Mouse (Mus musculus) embryonic facial prominence, embryonic 10.5 days (tissue): Measurements from ENCODE around the gene C2cd4d. TPM values are rescaled to one million over a fixed set of nuclear protein-coding genes. Genes with fewer than 3 reads are reported as not detected.

Experiments
- DNase-seq: peaks from one replicate; pipeline ENCODE4 v3.0.0-alpha.2; 2017; ENCODE audit warnings: low spot score
- H3K27ac ChIP-seq: fragments of 300-500 bp; sonication (generic); replicated peaks from 2 replicates; pipeline ENCODE4 v1.5.1; 2016; ENCODE audit warnings: mild to moderate bottlenecking
- H3K27me3 ChIP-seq: fragments of 300-500 bp; sonication (generic); replicated peaks from 2 replicates; pipeline ENCODE4 v1.6.1; 2016; ENCODE audit warnings: low read depth, mild to moderate bottlenecking; ENCODE audit not compliant: poor library complexity, severe bottlenecking
- H3K36me3 ChIP-seq: fragments of 300-500 bp; sonication (generic); replicated peaks from 2 replicates; pipeline ENCODE4 v1.6.1; 2016; ENCODE audit warnings: mild to moderate bottlenecking, moderate library complexity
- H3K4me1 ChIP-seq: fragments of 300-500 bp; sonication (generic); 2 replicates; pipeline ENCODE4 v1.6.1; 2016
- H3K4me3 ChIP-seq: fragments of 300-500 bp; sonication (generic); 2 replicates; pipeline ENCODE4 v1.5.1; 2016; ENCODE audit warnings: mild to moderate bottlenecking, moderate library complexity
- H3K9me3 ChIP-seq: fragments of 300-500 bp; sonication (generic); 2 replicates; pipeline ENCODE4 v1.6.1; 2016; ENCODE audit warnings: mild to moderate bottlenecking
- WGBS: fragments of 180-500 bp; shearing (Covaris S2); methylation state at CpG from one replicate; pipeline ENCODE4 v1.1.7; 2016; 5-methylcytosine and 5-hydroxymethylcytosine counted together
- polyA plus RNA-seq: library from polyadenylated mRNA; unstranded; fragments of >200 nt; fragmentation: Nextera tagmentation; extraction: Ambion mirVana; gene quantifications from 2 replicates; pipeline ENCODE4 v1.2.1, GENCODE M21; 2016

C2cd4d gene
- polyA plus RNA-seq, 1 experiment from 2014 or later, result 0.30 TPM

DNA sequence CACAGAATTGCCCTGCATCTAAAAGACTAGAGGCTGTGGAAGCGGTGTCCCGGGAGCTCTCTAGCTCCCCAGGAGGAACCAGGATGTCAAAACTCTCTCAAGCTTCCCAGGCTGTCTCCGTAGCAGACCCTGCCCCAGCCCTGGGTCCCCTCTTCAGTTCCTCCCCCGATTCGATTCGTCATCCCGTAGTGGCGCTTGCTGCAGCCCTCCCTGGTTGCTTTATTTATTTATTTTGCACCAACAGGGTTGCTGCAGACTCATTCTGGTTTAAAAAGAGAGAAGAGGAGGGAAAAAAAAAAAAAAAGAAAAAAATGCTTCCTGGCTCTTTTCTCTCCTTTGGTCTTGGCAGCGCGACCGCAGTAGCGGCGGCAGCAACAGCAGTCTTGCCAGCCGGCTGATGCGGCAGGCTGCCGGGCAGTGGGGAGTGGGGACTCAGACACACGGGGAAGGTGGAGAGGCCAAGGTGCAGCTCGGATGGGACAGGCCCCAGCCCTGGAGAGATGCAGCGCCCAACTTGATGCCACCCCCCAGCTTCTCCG, 36.8 kb downstream of the C2cd4d start:
- peak; percentile 54 for DNase-seq
- H3K4me3 ChIP-seq, result peak overlapping the region; percentile 48
- H3K27ac ChIP-seq, result no peak overlapping the region; the same call in 1 of the 2 replicates
- peaks cover 79% of the 10 kb centered on the region for H3K27me3 ChIP-seq
- H3K9me3 ChIP-seq, result no peaks in the 10 kb centered on the region
- no peaks in the 10 kb centered on the region for H3K36me3 ChIP-seq
- H3K4me1 ChIP-seq, result peaks cover 38% of the 10 kb centered on the region
- 2% methylated on average over 20 of the region's 20 CpGs for WGBS

DNA sequence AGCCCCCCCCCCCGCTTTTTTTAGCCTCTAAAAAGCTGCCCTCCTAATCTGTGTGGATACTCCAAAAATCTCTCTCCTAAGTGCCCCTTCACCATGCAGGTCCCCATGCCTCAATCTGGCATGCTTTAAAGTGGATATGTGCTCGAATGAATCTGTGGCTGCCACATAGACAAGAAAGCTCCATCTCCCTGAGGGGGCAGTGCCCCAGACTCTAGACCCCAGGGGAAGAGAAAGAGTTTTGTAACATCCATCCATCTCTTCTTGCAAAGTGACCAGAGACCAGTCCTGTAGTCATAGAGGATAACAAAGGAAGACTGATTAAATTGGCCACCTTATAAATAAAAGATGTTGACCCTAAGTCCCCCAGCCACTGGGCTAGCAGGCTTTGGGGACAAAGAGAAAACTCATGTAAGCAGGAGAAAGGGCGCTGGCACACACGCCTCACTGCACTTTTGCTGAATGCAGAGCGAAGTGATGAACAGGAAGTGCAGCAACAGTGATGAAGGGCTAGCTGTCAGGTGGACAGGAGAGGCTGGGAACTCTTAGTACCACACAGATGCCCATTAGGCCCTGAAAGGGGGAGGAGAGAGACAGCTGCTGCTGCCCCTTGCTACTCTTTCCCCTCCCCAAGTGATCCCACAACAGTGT, 37.5 kb downstream of the C2cd4d start:
- DNase-seq, result no peak
- Histone ChIP-seq H3K4me1 (peaks cover 46% of the 10 kb centered on the region), H3K27ac (no peak overlapping the region; the same call in 1 of the 2 replicates), H3K27me3 (peaks cover 87% of the 10 kb centered on the region), H3K9me3 (no peaks in the 10 kb centered on the region), H3K4me3 (peak overlapping the region; percentile 48), H3K36me3 (no peaks in the 10 kb centered on the region)
- 37% methylated on average over 5 of the region's 5 CpGs for WGBS

GRCm38 (mm10) chr3:94402451-94402850, 40.2 kb downstream of the C2cd4d start:
- Histone ChIP-seq H3K4me1 (peaks cover 53% of the 10 kb centered on the region), H3K9me3 (no peaks in the 10 kb centered on the region), H3K27me3 (peaks cover 80% of the 10 kb centered on the region), H3K27ac (no peak overlapping the region; the same call in 1 of the 2 replicates), H3K36me3 (no peaks in the 10 kb centered on the region), H3K4me3 (no peak overlapping the region)
- no peak for DNase-seq
- 65% methylated on average over 8 of the region's 8 CpGs for WGBS

DNA sequence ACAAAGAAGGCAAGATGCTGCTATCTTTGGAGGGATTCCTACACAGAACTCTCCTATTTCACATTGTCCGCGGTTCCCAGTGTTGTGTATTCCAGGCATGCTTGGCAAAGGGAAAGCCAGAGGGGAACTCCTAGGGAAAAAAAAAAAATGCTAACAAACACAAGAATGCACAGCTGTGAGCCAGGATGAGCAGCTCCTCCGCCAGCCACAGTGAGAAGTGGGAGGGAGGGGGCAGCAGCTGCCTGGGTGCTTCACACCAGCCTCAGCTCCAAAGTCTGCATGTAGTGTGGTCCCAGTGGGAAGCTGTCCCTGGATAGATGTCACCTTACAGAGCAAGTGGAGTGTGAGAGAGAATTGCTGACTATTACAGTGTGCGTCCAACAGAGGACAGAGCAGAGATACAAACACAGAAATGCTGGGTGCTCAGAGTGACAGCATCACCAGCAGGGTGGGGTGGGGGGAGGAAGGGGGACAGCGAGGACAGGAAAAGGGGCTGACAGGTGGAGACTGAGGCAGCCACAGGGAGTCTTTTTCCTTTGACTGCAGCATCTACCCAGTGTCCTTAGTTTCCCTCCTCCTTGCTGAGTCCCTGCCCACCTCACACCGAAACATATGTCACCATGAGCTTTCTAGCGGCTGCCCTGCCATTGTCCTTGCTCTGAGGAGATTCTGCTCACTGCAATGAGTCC, 42.3 kb downstream of the C2cd4d start:
- no peak overlapping the region for H3K27ac ChIP-seq
- DNase-seq, result no peak
- H3K4me3 ChIP-seq, result no peak overlapping the region
- H3K27me3 ChIP-seq, result peaks cover 60% of the 10 kb centered on the region
- WGBS, result 29% methylated on average over 7 of the region's 7 CpGs
- H3K36me3 ChIP-seq, result no peaks in the 10 kb centered on the region
- no peaks in the 10 kb centered on the region for H3K9me3 ChIP-seq
- peaks cover 44% of the 10 kb centered on the region for H3K4me1 ChIP-seq

GRCm38 (mm10) chr3:94405561-94405960, 43.3 kb downstream of the C2cd4d start:
- Histone ChIP-seq H3K4me3 (no peak overlapping the region), H3K4me1 (peaks cover 34% of the 10 kb centered on the region), H3K27me3 (peaks cover 49% of the 10 kb centered on the region), H3K36me3 (no peaks in the 10 kb centered on the region), H3K9me3 (no peaks in the 10 kb centered on the region), H3K27ac (no peak overlapping the region)
- no peak for DNase-seq
- 71% methylated on average over 4 of the region's 4 CpGs for WGBS

DNA sequence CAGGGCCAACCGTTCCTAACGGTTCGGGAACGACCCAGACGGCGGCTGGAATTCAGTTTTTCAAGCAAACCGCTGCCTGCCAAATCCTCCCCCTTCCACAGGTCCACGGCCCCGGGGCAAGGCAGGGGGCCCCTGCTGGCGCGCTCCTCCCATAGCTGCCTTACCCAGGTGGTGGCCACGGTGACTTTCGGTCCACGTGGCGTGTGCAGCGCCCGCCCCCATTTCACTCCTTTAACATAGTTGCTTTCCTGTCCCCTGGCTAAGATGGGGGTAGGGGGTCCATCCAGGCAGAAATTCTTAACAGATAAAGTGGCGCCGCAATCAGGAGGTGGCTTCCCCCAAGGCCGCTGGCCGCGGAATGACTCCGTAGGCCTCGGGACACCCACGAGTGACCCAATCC, 50.3 kb downstream of the C2cd4d start:
- H3K4me3 ChIP-seq, result peak overlapping the region; percentile 64
- H3K9me3 ChIP-seq, result no peaks in the 10 kb centered on the region
- peaks cover 4% of the 10 kb centered on the region; the same call in 1 of the 2 replicates for H3K27me3 ChIP-seq
- H3K27ac ChIP-seq, result peak overlapping the region; percentile 77
- WGBS, result 13% methylated on average over 25 of the region's 25 CpGs
- no peaks in the 10 kb centered on the region for H3K36me3 ChIP-seq
- DNase-seq, result no peak
- peaks cover 13% of the 10 kb centered on the region for H3K4me1 ChIP-seq

DNA sequence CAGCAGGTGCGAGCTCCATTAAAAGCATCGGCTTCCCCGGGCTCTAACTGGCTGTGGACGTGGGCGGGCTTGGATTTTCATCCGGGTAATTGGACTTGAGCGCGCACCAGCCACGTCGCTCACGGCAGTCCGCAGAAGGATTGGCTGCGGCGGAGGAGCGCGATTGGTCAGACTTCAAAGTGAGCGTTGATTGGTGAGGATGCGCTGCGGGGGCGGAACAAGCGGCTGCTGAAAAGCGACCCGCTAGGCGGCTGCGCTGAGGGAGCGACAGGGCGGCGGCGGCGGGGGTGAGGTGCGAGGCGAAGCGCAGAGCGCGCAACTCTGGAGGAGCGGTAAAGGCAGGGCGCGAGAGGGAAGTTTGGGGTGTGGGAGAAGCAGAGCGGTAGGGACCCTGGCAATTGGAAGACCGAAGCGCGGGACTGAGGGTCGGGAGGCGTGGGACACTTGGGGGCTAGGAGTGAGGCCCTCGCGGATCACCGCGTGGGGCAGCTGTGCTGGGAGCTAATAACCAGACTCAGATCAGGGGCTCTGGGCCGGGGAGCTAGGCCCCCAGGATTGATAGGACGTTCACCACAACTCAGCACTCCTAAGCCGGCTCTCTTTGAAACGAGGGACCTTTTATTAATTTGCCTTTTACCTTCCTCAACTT, 50.9 kb downstream of the C2cd4d start, which contains the start of gene Tdrkh:
Tdrkh (plus strand) TSS at position 243 of the 649 bp plus-strand sequence.
- H3K9me3 ChIP-seq, result no peaks in the 10 kb centered on the region
- peaks cover 4% of the 10 kb centered on the region; the same call in 1 of the 2 replicates for H3K27me3 ChIP-seq
- H3K36me3 ChIP-seq, result no peaks in the 10 kb centered on the region
- H3K27ac ChIP-seq, result peak within 1 kb of the TSS; percentile 77
- H3K4me1 ChIP-seq, result peaks cover 13% of the 10 kb centered on the region
- H3K4me3 ChIP-seq, result peak within 1 kb of the TSS; percentile 64
- peak; percentile 97 for DNase-seq
- 11% methylated on average over 52 of the region's 52 CpGs for WGBS

Other genes with a start within 250 kb of the C2cd4d start
- not detected in 2 replicates for gene Gm10696, start 184.2 kb upstream of the C2cd4d start, polyA plus RNA-seq
- gene Gm5286, start 165.7 kb upstream of the C2cd4d start, polyA plus RNA-seq, result not detected in 2 replicates
- not detected in 2 replicates for gene Gm4778, start 98.4 kb upstream of the C2cd4d start, polyA plus RNA-seq
- 8.3 TPM in 2 replicates for gene Them4, start 52.3 kb upstream of the C2cd4d start, polyA plus RNA-seq
- gene Them5, start 20.3 kb upstream of the C2cd4d start, polyA plus RNA-seq, result 0.11 TPM in 1 of 2 replicates, not detected in the other
- gene Rorc, start 10.4 kb downstream of the C2cd4d start, polyA plus RNA-seq, result 0.21 and 0.29 TPM in 2 replicates
- gene Lingo4, start 36.1 kb downstream of the C2cd4d start, polyA plus RNA-seq, result 0.07 and 0.28 TPM in 2 replicates
- 14.2 and 16.5 TPM in 2 replicates for gene Tdrkh, start 50.8 kb downstream of the C2cd4d start, polyA plus RNA-seq
- 68.5 and 71.4 TPM in 2 replicates for gene Mrpl9, start 80.9 kb downstream of the C2cd4d start, polyA plus RNA-seq
- gene Oaz3, start 81.5 kb downstream of the C2cd4d start, polyA plus RNA-seq, result 0.56 and 0.60 TPM in 2 replicates
- 25.4 and 28.7 TPM in 2 replicates for gene Celf3, start 115.9 kb downstream of the C2cd4d start, polyA plus RNA-seq
- gene Riiad1, start 117.9 kb downstream of the C2cd4d start, polyA plus RNA-seq, result 1.8 and 3.2 TPM in 2 replicates
- gene Snx27, start 220.3 kb downstream of the C2cd4d start, polyA plus RNA-seq, result 39.3 and 40.7 TPM in 2 replicates